8 mouse cellular contexts compared by ENCODE assay signal in genomic region chr8:111732004-111732403, GRCm38 (mm10). TPM values are rescaled to one million over a fixed set of nuclear protein-coding genes. Genes with fewer than 3 reads are reported as not detected.
DNase-seq lines count a peak whose midpoint lies in the region; ATAC-seq and TF ChIP-seq lines count a peak whose summit lies in the region.

No protein-coding gene starts in this region.

- H3K9ac ChIP-seq in ES-Bruce4 (ENCODE audit: low read depth, poor library complexity, severe bottlenecking), result peak overlapping the region; percentile 87
- peak overlapping the region; percentile 87 for H3K9ac ChIP-seq in forebrain, embryonic 12.5 days
- peak overlapping the region; percentile 88 for H3K9ac ChIP-seq in heart, postnatal 0 days (replicated peaks; ENCODE audit: low read depth, low read length)
- peak overlapping the region; percentile 58; the same call in 1 of the 2 replicates for H3K9ac ChIP-seq in liver, embryonic 14.5 days (replicated peaks)
- peak overlapping the region; percentile 85 for H3K9ac ChIP-seq in neural tube, embryonic 11.5 days (ENCODE audit: low read length)
- peak overlapping the region; percentile 93 for H3K9ac ChIP-seq in stomach, embryonic 16.5 days (ENCODE audit: low read length)

- H3K9me3 ChIP-seq in ES-Bruce4 (replicated peaks; ENCODE audit: control insufficient read depth, insufficient read depth, low read length, poor library complexity, severe bottlenecking), result no peaks in the 10 kb centered on the region
- no peaks in the 10 kb centered on the region for H3K9me3 ChIP-seq in forebrain, embryonic 12.5 days
- H3K9me3 ChIP-seq in heart, postnatal 0 days (replicated peaks; ENCODE audit: control insufficient read depth, low read length), result no peaks in the 10 kb centered on the region
- H3K9me3 ChIP-seq in liver, embryonic 14.5 days (ENCODE audit: control insufficient read depth, low read length), result no peaks in the 10 kb centered on the region
- no peaks in the 10 kb centered on the region for H3K9me3 ChIP-seq in neural tube, embryonic 11.5 days (ENCODE audit: control insufficient read depth, low read length)
- no peaks in the 10 kb centered on the region for H3K9me3 ChIP-seq in stomach, embryonic 16.5 days (replicated peaks; ENCODE audit: control insufficient read depth, low read length)

- H3K4me2 ChIP-seq in forebrain, embryonic 12.5 days, result peak overlapping the region; percentile 93
- H3K4me2 ChIP-seq in heart, postnatal 0 days (ENCODE audit: low read depth, low read length), result peak overlapping the region; percentile 92
- H3K4me2 ChIP-seq in liver, embryonic 14.5 days (ENCODE audit: low read depth), result peak overlapping the region; percentile 80
- peak overlapping the region; percentile 91 for H3K4me2 ChIP-seq in neural tube, embryonic 11.5 days (ENCODE audit: low read depth)
- H3K4me2 ChIP-seq in stomach, embryonic 16.5 days (ENCODE audit: low read depth, low read length), result peak overlapping the region; percentile 87

- no peak for TF ChIP-seq CTCF in ES-Bruce4 (IDR thresholded peaks at IDR 0.05; ENCODE audit: low read depth, low read length)
- TF ChIP-seq CTCF in heart, postnatal 0 days (IDR thresholded peaks at IDR 0.05; ENCODE audit: low read depth), result no peak
- TF ChIP-seq CTCF in liver, embryonic 14.5 days (IDR thresholded peaks at IDR 0.05; ENCODE audit: low read depth), result no peak

- H3K27ac ChIP-seq in ES-Bruce4 (ENCODE audit: insufficient read depth, low read length), result 0 out of 2 replicates have a peak overlapping the region, but pooled peaks have one; percentile 54
- peak overlapping the region; percentile 84 for H3K27ac ChIP-seq in forebrain, embryonic 12.5 days
- H3K27ac ChIP-seq in heart, postnatal 0 days (ENCODE audit: low read depth), result peak overlapping the region; percentile 96
- H3K27ac ChIP-seq in liver, embryonic 14.5 days, result no peak overlapping the region
- peak overlapping the region; percentile 60; the same call in 1 of the 2 replicates for H3K27ac ChIP-seq in neural tube, embryonic 11.5 days (ENCODE audit: low read depth, low read length)
- H3K27ac ChIP-seq in stomach, embryonic 16.5 days (ENCODE audit: low read length), result peak overlapping the region; percentile 94

- peak; percentile 71 for ATAC-seq in cerebellum, adult (ENCODE audit: insufficient number of reproducible peaks, low FRiP score, low TSS enrichment)
- peak; percentile 97 for ATAC-seq in forebrain, embryonic 12.5 days (ENCODE audit: low FRiP score)
- ATAC-seq in heart, postnatal 0 days (ENCODE audit: insufficient read depth, low read depth), result peak; percentile 89
- peak; percentile 87 for ATAC-seq in liver, embryonic 14.5 days (ENCODE audit: insufficient read depth)
- peak; percentile 93 for ATAC-seq in neural tube, embryonic 11.5 days (ENCODE audit: insufficient read depth, low FRiP score, low TSS enrichment)
- ATAC-seq in stomach, embryonic 16.5 days (ENCODE audit: insufficient read depth, low FRiP score), result peak; percentile 92

- TF ChIP-seq EP300 in ES-Bruce4 (IDR thresholded peaks at IDR 0.05; ENCODE audit: insufficient read depth, low read depth, low read length), result peak; percentile 44; the same call in 1 of the 2 replicates
- TF ChIP-seq EP300 in heart, postnatal 0 days (IDR thresholded peaks at IDR 0.05; ENCODE audit: low read depth), result no peak
- no peak for TF ChIP-seq EP300 in liver, embryonic 14.5 days (IDR thresholded peaks at IDR 0.05; ENCODE audit: low read depth)

- peak; percentile 96 for DNase-seq in heart, postnatal 0 days (ENCODE audit: low spot score)
- DNase-seq in kidney, postnatal 36 days, result peak; percentile 99 to 100
- peak; percentile 75 to 81 (median 80) for DNase-seq in liver, embryonic 14.5 days (ENCODE audit: low read depth in 3 of 3, low spot score in 3 of 3)
- DNase-seq in neural tube, embryonic 11.5 days (ENCODE audit: low spot score), result peak; percentile 98

- peak; percentile 29 for TF ChIP-seq POLR2A in ES-Bruce4 (IDR thresholded peaks at IDR 0.05; ENCODE audit: insufficient read depth, low read length)

- H3K4me1 ChIP-seq in ES-Bruce4 (ENCODE audit: control insufficient read depth, insufficient read depth, low read length), result peaks cover 20% of the 10 kb centered on the region
- peaks cover 73% of the 10 kb centered on the region for H3K4me1 ChIP-seq in forebrain, embryonic 12.5 days
- peaks cover 88% of the 10 kb centered on the region for H3K4me1 ChIP-seq in heart, postnatal 0 days (ENCODE audit: control insufficient read depth, insufficient read depth)
- H3K4me1 ChIP-seq in liver, embryonic 14.5 days (replicated peaks; ENCODE audit: control insufficient read depth in 2 of 2, insufficient read depth in 2 of 2, low read length in 1 of 2), result peaks cover 0 to 39% of the 10 kb centered on the region in 2 experiments; a peak in 2 of 4 replicates
- peaks cover 68% of the 10 kb centered on the region for H3K4me1 ChIP-seq in neural tube, embryonic 11.5 days (ENCODE audit: control insufficient read depth, insufficient read depth, low read length)
- H3K4me1 ChIP-seq in stomach, embryonic 16.5 days (ENCODE audit: control insufficient read depth, insufficient read depth, low read length), result peaks cover 83% of the 10 kb centered on the region

- no peaks in the 10 kb centered on the region for H3K27me3 ChIP-seq in ES-Bruce4 (ENCODE audit: control insufficient read depth, insufficient read depth, low read length, poor library complexity, severe bottlenecking)
- no peaks in the 10 kb centered on the region for H3K27me3 ChIP-seq in forebrain, embryonic 12.5 days
- H3K27me3 ChIP-seq in heart, postnatal 0 days (ENCODE audit: control insufficient read depth, insufficient read depth, low read length), result no peaks in the 10 kb centered on the region
- H3K27me3 ChIP-seq in liver, embryonic 14.5 days (ENCODE audit: control insufficient read depth, insufficient read depth, low read length), result peaks cover 39% of the 10 kb centered on the region
- H3K27me3 ChIP-seq in neural tube, embryonic 11.5 days (ENCODE audit: control insufficient read depth, insufficient read depth, low read length), result no peaks in the 10 kb centered on the region
- H3K27me3 ChIP-seq in stomach, embryonic 16.5 days (ENCODE audit: control insufficient read depth, insufficient read depth, low read length), result no peaks in the 10 kb centered on the region

- H3K4me3 ChIP-seq in ES-Bruce4 (ENCODE audit: low read depth, low read length), result peak overlapping the region; percentile 83
- peak overlapping the region; percentile 77 for H3K4me3 ChIP-seq in forebrain, embryonic 12.5 days (replicated peaks)
- H3K4me3 ChIP-seq in heart, postnatal 0 days (ENCODE audit: low read depth, low read length), result peak overlapping the region; percentile 88
- H3K4me3 ChIP-seq in liver, embryonic 14.5 days (ENCODE audit: insufficient read depth in 1 of 2, low read depth in 2 of 2, low read length in 2 of 2), result peak overlapping the region; percentile 27 to 59
- H3K4me3 ChIP-seq in neural tube, embryonic 11.5 days (ENCODE audit: low read depth, low read length), result peak overlapping the region; percentile 78
- H3K4me3 ChIP-seq in stomach, embryonic 16.5 days (replicated peaks; ENCODE audit: low read length), result peak overlapping the region; percentile 81

- under 1% methylated on average over 35 of the region's 41 CpGs for whole genome bisulfite sequencing in forebrain, embryonic 12.5 days
- 1% methylated on average over 20 of the region's 41 CpGs for WGBS in heart, postnatal 0 days
- WGBS in liver, embryonic 14.5 days (ENCODE audit: insufficient replicate concordance), result under 1% methylated on average over 41 of the region's 41 CpGs
- 0% methylated on average over 27 of the region's 41 CpGs for WGBS in neural tube, embryonic 11.5 days
- under 1% methylated on average over 30 of the region's 41 CpGs for WGBS in stomach, embryonic 16.5 days

- no peaks in the 10 kb centered on the region for H3K36me3 ChIP-seq in ES-Bruce4 (ENCODE audit: control insufficient read depth, insufficient read depth, low read length, poor library complexity, severe bottlenecking)
- H3K36me3 ChIP-seq in forebrain, embryonic 12.5 days (replicated peaks), result no peaks in the 10 kb centered on the region
- no peaks in the 10 kb centered on the region for H3K36me3 ChIP-seq in heart, postnatal 0 days (replicated peaks; ENCODE audit: control insufficient read depth, insufficient read depth, low read length)
- no peaks in the 10 kb centered on the region for H3K36me3 ChIP-seq in liver, embryonic 14.5 days (replicated peaks; ENCODE audit: control insufficient read depth, insufficient read depth, low read depth)
- H3K36me3 ChIP-seq in neural tube, embryonic 11.5 days (ENCODE audit: control insufficient read depth, insufficient read depth, low read length), result no peaks in the 10 kb centered on the region
- H3K36me3 ChIP-seq in stomach, embryonic 16.5 days (ENCODE audit: control insufficient read depth, insufficient read depth, low read length), result no peaks in the 10 kb centered on the region

RNA-seq across cellular contexts. Expression of gene Bcar1, which starts 11.6 kb away (rescaled TPM):
- polyA plus RNA-seq in ES-Bruce4 (2011; ENCODE audit: insufficient read depth, insufficient read length, low read depth, missing spikeins), result 59.8 and 64.6 TPM in 2 replicates
- 44.0 and 45.6 TPM in 2 replicates for polyA plus RNA-seq in forebrain, embryonic 12.5 days (2016; fragmentation: Nextera tagmentation; extraction: Ambion mirVana)
- total RNA-seq in heart, postnatal 0 days (2014; rRNA removed; ENCODE audit: low replicate concordance), result 53.2 and 81.5 TPM in 2 replicates
- polyA plus RNA-seq in heart, postnatal 0 days (2015; fragmentation: Nextera tagmentation; extraction: Ambion mirVana), result 25.6 and 27.9 TPM in 2 replicates
- polyA plus RNA-seq in liver, embryonic 14.5 days (2012; rRNA removed), result 5.6 and 6.7 TPM in 2 replicates
- 4.3 and 4.9 TPM in 2 replicates for polyA plus RNA-seq in liver, embryonic 14.5 days (2014; fragmentation: Nextera tagmentation; extraction: Ambion mirVana)
- polyA plus RNA-seq in neural tube, embryonic 11.5 days (2014; fragmentation: Nextera tagmentation; extraction: Ambion mirVana), result 60.3 and 62.5 TPM in 2 replicates
- 38.5 and 44.6 TPM in 2 replicates for polyA plus RNA-seq in stomach, embryonic 16.5 days (2015; fragmentation: Nextera tagmentation; extraction: Ambion mirVana)

RNA-seq across cellular contexts. Expression of gene Ctrb1, which starts 41.2 kb away (rescaled TPM):
- not detected in 2 replicates for polyA plus RNA-seq in ES-Bruce4 (2011; ENCODE audit: insufficient read depth, insufficient read length, low read depth, missing spikeins)
- polyA plus RNA-seq in forebrain, embryonic 12.5 days (2016; fragmentation: Nextera tagmentation; extraction: Ambion mirVana), result not detected in 2 replicates
- 0.62 and 3.4 TPM in 2 replicates for total RNA-seq in heart, postnatal 0 days (2014; rRNA removed; ENCODE audit: low replicate concordance)
- not detected in 2 replicates for polyA plus RNA-seq in heart, postnatal 0 days (2015; fragmentation: Nextera tagmentation; extraction: Ambion mirVana)
- polyA plus RNA-seq in liver, embryonic 14.5 days (2012; rRNA removed), result 2.5 and 2.9 TPM in 2 replicates
- polyA plus RNA-seq in liver, embryonic 14.5 days (2014; fragmentation: Nextera tagmentation; extraction: Ambion mirVana), result 1.5 TPM in 1 of 2 replicates, not detected in the other
- polyA plus RNA-seq in neural tube, embryonic 11.5 days (2014; fragmentation: Nextera tagmentation; extraction: Ambion mirVana), result not detected in 2 replicates
- polyA plus RNA-seq in stomach, embryonic 16.5 days (2015; fragmentation: Nextera tagmentation; extraction: Ambion mirVana), result 3,395 and 3,754 TPM in 2 replicates

Comparison
In these comparisons a context has a peak if more than half of its experiments do, and no peak if none do; other contexts are left out.
1. RNA of gene Ctrb1, which starts 41.2 kb away (polyA plus RNA-seq): 3,395 to 3,754 TPM in stomach, embryonic 16.5 days; 1.5 to 2.9 TPM in liver, embryonic 14.5 days, not detected in heart, postnatal 0 days, not detected in ES-Bruce4, not detected in forebrain, embryonic 12.5 days and not detected in neural tube, embryonic 11.5 days; every median in the first group is over 100 times any median in the second.
2. Peak in every context shown above with its lines, with median percentiles within 50 percentile points of each other: H3K4me3 ChIP-seq, H3K9ac ChIP-seq, ATAC-seq, H3K4me2 ChIP-seq and DNase-seq.